Mouse (Mus musculus) embryonic fibroblast, embryonic 13.5 days (primary cell): ENCODE measurements around the gene Arid1b.

Experiments used
- CTCF ChIP-seq: IDR thresholded peaks from 2 replicates; pipeline ENCODE4 v1.5.1; 2011; ENCODE audit warnings: mild to moderate bottlenecking, control low read depth, low read length, moderate library complexity, borderline replicate concordance; ENCODE audit not compliant: insufficient read depth
- POLR2A ChIP-seq: IDR thresholded peaks from 2 replicates; pipeline ENCODE4 v1.6.1; 2011; ENCODE audit warnings: low read depth, mild to moderate bottlenecking, control low read depth, low read length, moderate library complexity

DNA sequence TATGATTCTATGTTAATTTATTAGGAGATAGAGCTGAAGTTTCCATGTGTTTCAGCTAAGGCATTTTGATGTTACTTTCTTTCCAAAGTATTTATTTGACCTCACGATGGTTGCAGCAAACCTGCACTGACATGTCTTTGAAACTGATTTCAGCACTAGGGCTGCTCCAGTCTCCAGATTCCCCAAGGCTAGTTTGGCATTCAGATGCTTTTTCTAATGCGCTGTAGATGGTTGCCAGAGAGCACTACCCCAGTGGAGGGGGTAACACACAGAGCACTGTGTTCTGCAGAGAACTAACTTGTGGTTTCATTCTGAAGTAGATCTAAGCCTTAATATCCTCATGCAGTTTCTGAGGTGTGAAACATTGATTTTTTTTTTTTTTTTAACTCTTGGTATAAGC is 250.4 kb downstream of the Arid1b start:
- no peak for TF ChIP-seq CTCF
- no peak for TF ChIP-seq POLR2A
